Mouse (Mus musculus): ENCODE results near the gene 2410137M14Rik.
A peak's percentile ranks its signal among the peaks of the same experiment; 100 is the strongest.

Gene 2410137M14Rik

DNA sequence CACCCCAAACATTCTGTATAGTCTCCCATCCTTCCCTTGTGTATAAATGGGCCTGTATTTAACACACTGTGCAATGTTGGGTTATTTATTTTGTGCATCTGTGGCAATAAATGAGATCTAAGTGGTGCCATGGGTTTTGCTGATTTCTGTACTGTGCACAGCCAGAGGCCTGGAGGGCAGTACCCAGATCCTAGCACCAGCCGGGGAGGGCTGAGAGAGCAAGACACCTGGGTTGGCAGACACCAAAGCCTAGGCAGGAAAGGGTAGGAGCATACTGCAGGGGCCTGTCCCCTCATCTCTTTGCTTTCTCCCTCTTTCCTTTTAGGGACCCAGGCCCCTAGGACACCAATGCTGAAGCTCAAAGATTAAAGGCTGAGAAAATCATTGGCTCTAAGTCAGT lies 32.8 kb downstream of the 2410137M14Rik start:
- DNase-seq (ENCODE audit: low read depth), result no peak

DNA sequence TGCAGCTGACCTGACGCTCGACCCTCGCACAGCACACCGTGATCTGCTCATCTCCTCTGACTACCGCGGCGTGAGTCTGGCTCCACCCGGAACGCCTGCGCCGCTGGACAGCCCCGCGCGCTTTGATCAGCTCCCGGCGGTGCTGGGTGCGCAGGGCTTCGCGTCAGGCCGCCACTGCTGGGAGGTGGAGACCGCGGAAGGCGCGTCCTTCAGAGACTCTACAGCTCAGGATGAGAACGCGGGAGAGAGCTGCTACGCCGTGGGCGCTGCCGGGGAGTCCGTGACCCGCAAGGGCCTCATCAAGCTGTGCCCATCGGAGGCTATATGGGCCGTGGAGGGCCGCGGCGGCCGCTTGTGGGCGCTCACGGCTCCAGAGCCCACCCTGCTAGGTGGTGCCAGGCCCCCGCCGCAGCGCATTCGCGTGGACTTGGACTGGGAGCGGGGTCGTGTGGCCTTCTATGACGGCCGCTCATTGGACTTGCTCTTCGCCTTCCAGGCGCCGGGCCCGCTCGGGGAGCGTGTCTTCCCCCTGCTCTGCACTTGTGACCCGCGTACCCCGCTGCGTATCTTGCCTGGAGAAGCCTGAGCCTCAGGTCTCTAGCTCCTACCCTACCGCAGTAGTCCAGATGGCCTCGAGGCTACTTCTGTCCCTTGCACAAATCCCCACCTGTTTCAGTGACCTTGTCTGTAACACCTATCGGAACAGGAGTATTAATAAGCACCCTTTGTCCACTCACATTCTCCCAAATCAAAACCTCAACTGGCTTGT lies 33.8 kb downstream of the 2410137M14Rik start:
- peak; percentile 57 for DNase-seq (ENCODE audit: low read depth)

DNA sequence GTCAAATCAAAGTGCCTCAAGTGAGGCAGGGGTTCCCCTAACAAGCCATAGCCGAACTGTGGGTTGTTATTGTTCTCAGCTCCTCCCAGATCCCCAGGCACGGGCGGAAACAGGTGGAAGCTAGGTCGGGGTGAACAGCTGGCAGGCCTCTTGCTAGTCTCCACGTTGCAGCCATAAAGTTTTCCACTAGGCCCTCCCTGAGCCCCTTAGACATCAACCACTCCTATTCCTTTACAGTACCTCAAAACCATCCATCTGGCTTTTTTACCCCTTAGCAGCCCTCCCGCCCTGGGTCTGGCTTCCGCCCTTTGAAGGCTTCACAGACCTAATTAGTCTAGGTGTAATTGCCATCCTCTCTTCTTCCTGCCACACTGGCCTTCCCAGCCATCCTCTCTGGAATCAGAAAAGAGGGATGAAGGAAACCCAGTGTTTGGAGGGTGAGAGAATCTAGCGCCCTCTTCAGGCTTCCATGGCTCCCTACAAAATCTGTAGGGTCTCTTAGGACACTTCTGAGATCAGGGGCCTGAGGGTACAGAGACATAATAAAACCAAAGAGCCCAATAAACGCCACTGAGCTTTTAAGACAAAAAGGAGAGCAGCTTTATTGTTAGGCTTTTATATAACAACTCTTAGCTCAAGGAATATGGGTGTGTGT lies 36.8 kb downstream of the 2410137M14Rik start:
- DNase-seq (ENCODE audit: low read depth), result peak; percentile 69

- no peak for DNase-seq (ENCODE audit: low read depth)
Observed at GRCm38 (mm10) chr17:36943691-36944090, 37.3 kb downstream of the 2410137M14Rik start.

DNA sequence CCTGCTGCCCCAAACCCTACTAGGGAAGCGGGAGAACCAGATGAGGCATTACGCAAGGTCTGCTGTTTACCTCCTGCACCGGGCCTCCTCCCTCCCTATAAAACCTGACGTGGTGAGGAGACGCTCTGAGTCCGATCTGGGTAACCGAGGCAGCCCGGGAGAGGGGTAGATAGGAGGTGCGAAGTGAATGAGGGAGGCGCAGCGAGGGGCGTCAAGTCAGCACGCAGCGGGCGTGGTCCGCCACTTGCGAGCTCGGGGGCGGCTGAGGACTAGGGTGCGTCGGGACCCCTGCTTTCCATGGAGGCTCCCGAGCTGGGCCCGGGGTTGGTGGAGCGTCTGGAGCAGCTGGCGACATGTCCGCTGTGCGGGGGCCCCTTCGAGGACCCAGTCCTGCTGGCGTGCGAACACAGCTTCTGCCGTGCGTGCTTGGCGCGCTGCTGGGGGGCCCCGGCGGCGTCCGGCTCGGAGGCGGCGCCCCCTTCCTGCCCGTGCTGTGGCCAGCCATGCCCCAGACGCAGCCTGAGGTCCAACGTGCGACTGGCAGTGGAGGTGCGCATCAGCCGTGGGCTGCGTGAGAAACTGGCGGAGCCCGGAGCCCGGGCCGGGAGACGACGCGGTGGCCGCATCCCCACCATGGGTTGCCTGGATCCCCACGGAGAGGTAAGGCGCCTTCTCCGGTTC lies 38.1 kb downstream of the 2410137M14Rik start, which contains the start of gene Rnf39:
Gene Rnf39, plus strand, starts transcription at position 128 of the 681 bp plus-strand sequence.
- peak; percentile 26 for DNase-seq (ENCODE audit: low read depth)

DNA sequence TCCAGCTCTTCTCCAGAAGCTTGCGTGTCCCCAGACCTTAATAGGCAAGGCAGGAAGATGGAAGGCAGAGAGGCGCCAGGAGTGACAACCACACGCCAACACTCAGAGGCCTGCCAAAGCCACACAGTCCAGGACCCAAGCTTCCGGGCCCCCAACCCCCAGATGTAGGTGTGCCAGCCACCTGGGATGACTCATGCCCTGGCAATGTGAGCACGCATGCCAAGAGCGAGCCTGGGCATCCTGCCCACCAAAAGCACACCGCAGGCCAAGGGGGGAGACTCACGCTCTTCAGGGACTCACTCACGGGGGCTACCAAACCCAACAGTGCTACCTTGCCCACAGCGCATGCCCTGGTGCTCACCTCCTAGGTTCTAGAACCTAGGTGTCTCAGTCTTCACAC lies 38.6 kb downstream of the 2410137M14Rik start:
- peak; percentile 61 for DNase-seq (ENCODE audit: low read depth)

- DNase-seq (ENCODE audit: low read depth), result no peak
Observed at GRCm38 (mm10) chr17:36938056-36938455, 43.0 kb downstream of the 2410137M14Rik start.

GRCm38 (mm10) chr17:36931806-36932205 lies 49.2 kb downstream of the 2410137M14Rik start:
- DNase-seq (ENCODE audit: low read depth), result no peak

GRCm38 (mm10) chr17:36931130-36931529 lies 49.9 kb downstream of the 2410137M14Rik start:
- no peak for DNase-seq (ENCODE audit: low read depth)

DNA sequence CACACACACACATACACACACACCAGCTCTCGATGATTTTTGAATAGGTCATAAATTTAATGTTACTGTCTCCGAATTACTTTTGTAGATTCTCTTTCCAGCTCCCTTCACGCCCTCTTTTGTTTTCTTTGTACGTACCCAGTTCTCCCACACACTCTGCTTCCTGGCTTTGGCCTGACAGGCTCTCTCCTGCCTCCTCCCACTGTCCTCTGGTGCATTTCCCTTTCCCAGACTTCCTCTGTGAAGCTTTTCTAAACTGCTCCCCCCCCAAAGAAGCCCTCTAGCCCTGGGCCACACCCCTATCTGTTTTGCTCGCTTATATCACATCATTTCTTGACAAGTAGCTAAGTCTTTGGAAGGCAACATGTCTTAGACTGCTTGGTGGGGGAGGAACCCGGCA lies 50.8 kb downstream of the 2410137M14Rik start:
- no peak for DNase-seq (ENCODE audit: low read depth)

DNA sequence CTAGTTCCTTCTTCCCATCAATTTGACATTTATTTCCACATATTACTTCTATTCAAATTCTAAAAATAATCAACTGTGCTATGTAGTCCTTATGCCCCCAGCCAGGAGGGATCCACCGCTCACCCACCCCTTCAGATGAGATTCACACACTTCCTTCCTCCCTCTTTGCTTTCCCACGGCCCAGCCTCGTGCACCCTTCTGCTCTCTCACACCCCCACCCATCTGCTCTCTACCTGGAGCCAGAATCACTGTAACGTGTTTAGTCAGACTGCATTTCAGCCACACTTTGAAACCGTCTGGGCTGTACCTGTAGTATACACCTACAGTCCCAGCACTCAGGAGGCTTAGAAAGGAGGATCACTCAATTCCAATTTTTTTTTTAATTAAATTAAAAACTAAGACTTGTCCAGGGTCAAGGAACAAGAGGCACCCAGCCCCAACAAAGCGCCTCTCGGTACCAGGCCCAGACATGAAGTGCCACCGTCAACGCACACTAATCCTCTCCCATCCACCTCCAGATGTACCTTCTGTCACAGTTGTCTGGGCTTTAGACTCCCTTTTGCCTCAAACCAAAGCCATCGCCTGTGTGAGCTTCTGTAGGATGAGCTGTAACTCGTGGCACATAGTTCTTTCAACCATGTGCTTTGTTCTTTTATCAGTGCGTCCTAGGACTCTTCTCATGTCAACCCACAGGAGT lies 51.7 kb downstream of the 2410137M14Rik start:
- DNase-seq (ENCODE audit: low read depth), result no peak
